Mouse (Mus musculus): Measurements from ENCODE around the gene Emc10. TPM values are rescaled to one million over a fixed set of nuclear protein-coding genes. Genes with fewer than 3 reads are reported as not detected.

Gene Emc10
- polyA plus RNA-seq, 1 experiment from 2014 or later, result 162 TPM

DNA sequence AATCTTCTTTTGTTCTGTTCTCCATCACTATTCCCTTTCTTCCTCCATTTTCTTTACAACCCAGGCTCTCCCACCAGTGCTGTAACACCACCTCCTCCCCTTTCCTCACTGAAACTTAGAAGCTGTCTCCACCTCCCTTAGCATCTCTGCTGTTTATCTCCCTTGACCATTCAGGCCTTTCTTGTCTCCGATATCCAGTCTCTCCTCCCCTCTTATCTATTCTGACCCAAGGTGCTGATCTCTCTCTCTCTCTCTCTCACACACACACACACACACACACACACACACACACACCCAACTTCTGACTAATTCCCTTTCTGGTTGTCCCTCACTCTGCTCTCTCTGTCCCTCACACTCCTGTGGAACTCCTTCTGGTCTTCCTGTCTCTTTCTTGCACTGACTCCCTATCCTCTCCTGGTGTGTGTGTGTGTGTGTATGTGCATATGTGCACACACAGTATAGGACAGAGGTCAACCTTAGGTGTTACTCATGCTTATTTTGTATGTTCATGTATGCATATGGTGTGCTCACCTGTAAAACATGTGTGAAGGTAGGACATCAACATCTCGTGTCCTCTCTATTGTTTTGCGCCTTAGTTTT lies 13.4 kb downstream of the Emc10 start:
- 75% methylated on average over 3 of the region's 3 CpGs for WGBS
- no peak overlapping the region for H3K27ac ChIP-seq (ENCODE audit: low read depth, low read length)

GRCm38 (mm10) chr7:44475046-44475614 lies 21.2 kb downstream of the Emc10 start:
- no peak for ATAC-seq (ENCODE audit: low read depth)
- no peaks in the 10 kb centered on the region for H3K36me3 ChIP-seq (ENCODE audit: control insufficient read depth, insufficient read depth, low read length)
- H3K4me3 ChIP-seq (ENCODE audit: low read depth, low read length), result no peak overlapping the region
- H3K9me3 ChIP-seq (ENCODE audit: control insufficient read depth, low read length), result no peaks in the 10 kb centered on the region
- H3K4me2 ChIP-seq (ENCODE audit: low read depth, low read length), result no peak overlapping the region
- H3K27me3 ChIP-seq (ENCODE audit: control insufficient read depth, insufficient read depth, low read length), result no peaks in the 10 kb centered on the region
- no peak overlapping the region for H3K9ac ChIP-seq (replicated peaks; ENCODE audit: low read depth, low read length)
- H3K27ac ChIP-seq (ENCODE audit: low read depth, low read length), result peak overlapping the region; percentile 60
- WGBS, result 33% methylated on average over 5 of the region's 5 CpGs
- peaks cover 7% of the 10 kb centered on the region for H3K4me1 ChIP-seq (ENCODE audit: control insufficient read depth, insufficient read depth, low read length)

More for the DNA sequence above, 13.4 kb downstream of the Emc10 start:
- ATAC-seq (ENCODE audit: low read depth), result no peak
- Histone ChIP-seq H3K4me3 (ENCODE audit: low read depth, low read length) (no peak overlapping the region), H3K4me1 (ENCODE audit: control insufficient read depth, insufficient read depth, low read length) (no peaks in the 10 kb centered on the region), H3K9ac (replicated peaks; ENCODE audit: low read depth, low read length) (no peak overlapping the region), H3K4me2 (ENCODE audit: low read depth, low read length) (no peak overlapping the region), H3K9me3 (ENCODE audit: control insufficient read depth, low read length) (no peaks in the 10 kb centered on the region), H3K36me3 (ENCODE audit: control insufficient read depth, insufficient read depth, low read length) (no peaks in the 10 kb centered on the region), H3K27me3 (ENCODE audit: control insufficient read depth, insufficient read depth, low read length) (no peaks in the 10 kb centered on the region)

GRCm38 (mm10) chr7:44474419-44474818 lies 21.9 kb downstream of the Emc10 start:
- Histone ChIP-seq H3K9me3 (ENCODE audit: control insufficient read depth, low read length) (no peaks in the 10 kb centered on the region), H3K9ac (replicated peaks; ENCODE audit: low read depth, low read length) (0 out of 2 replicates have a peak overlapping the region, but pooled peaks have one; percentile 25), H3K27me3 (ENCODE audit: control insufficient read depth, insufficient read depth, low read length) (no peaks in the 10 kb centered on the region), H3K4me1 (ENCODE audit: control insufficient read depth, insufficient read depth, low read length) (peaks cover 7% of the 10 kb centered on the region), H3K4me2 (ENCODE audit: low read depth, low read length) (no peak overlapping the region), H3K27ac (ENCODE audit: low read depth, low read length) (peak overlapping the region; percentile 60; the same call in 1 of the 2 replicates), H3K36me3 (ENCODE audit: control insufficient read depth, insufficient read depth, low read length) (no peaks in the 10 kb centered on the region), H3K4me3 (ENCODE audit: low read depth, low read length) (no peak overlapping the region)
- 13% methylated on average over 3 of the region's 4 CpGs for WGBS
- ATAC-seq (ENCODE audit: low read depth), result peak; percentile 78

DNA sequence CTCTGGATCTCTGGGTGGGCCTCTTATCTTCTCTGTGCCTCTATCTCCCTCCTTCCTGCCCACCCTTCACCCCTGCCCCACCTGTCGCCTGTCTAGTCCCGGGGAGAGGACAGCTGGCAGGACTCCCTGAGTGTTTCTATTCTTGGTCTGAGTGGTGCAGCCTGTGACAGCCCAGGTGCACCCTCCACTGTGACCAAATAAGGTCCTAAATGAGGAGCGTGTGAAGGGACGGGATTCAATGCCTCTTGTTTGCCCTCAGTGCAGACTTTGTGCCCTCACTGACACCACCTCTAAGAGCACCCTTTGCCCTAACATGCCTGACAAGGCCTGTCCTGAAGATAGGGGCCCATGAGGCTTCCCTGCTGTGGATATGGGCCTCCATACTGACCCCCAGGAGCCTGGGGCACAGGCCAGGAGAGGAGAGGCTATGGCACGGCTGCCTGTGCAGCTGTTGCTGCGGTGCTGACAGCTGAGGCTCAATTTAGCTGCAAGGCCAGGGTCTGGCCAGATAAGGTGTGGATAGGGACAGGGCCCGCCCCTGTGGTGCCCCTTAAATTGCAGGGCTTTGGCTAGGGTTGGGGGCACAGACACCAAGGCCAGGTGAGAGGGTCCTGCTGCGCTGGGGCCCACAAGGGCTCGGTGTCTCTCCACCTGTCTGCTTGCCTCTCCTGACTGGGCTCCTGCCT lies 23.2 kb downstream of the Emc10 start:
- no peak overlapping the region for H3K4me3 ChIP-seq (ENCODE audit: low read depth, low read length)
- no peaks in the 10 kb centered on the region for H3K9me3 ChIP-seq (ENCODE audit: control insufficient read depth, low read length)
- H3K36me3 ChIP-seq (ENCODE audit: control insufficient read depth, insufficient read depth, low read length), result no peaks in the 10 kb centered on the region
- no peak overlapping the region for H3K4me2 ChIP-seq (ENCODE audit: low read depth, low read length)
- 61% methylated on average over 9 of the region's 9 CpGs for WGBS
- peaks cover 18% of the 10 kb centered on the region for H3K4me1 ChIP-seq (ENCODE audit: control insufficient read depth, insufficient read depth, low read length)
- H3K27ac ChIP-seq (ENCODE audit: low read depth, low read length), result 0 out of 2 replicates have a peak overlapping the region, but pooled peaks have one; percentile 22
- no peak for ATAC-seq (ENCODE audit: low read depth)
- no peaks in the 10 kb centered on the region for H3K27me3 ChIP-seq (ENCODE audit: control insufficient read depth, insufficient read depth, low read length)
- H3K9ac ChIP-seq (replicated peaks; ENCODE audit: low read depth, low read length), result no peak overlapping the region

GRCm38 (mm10) chr7:44472558-44472885 lies 23.8 kb downstream of the Emc10 start:
- Histone ChIP-seq H3K4me3 (ENCODE audit: low read depth, low read length) (no peak overlapping the region), H3K4me2 (ENCODE audit: low read depth, low read length) (no peak overlapping the region), H3K4me1 (ENCODE audit: control insufficient read depth, insufficient read depth, low read length) (peaks cover 19% of the 10 kb centered on the region), H3K27ac (ENCODE audit: low read depth, low read length) (no peak overlapping the region), H3K27me3 (ENCODE audit: control insufficient read depth, insufficient read depth, low read length) (no peaks in the 10 kb centered on the region), H3K36me3 (ENCODE audit: control insufficient read depth, insufficient read depth, low read length) (no peaks in the 10 kb centered on the region), H3K9me3 (ENCODE audit: control insufficient read depth, low read length) (no peaks in the 10 kb centered on the region), H3K9ac (replicated peaks; ENCODE audit: low read depth, low read length) (no peak overlapping the region)
- ATAC-seq (ENCODE audit: low read depth), result no peak
- WGBS, result 19% methylated on average over 1 of the region's 1 CpGs

GRCm38 (mm10) chr7:44471880-44472557 lies 24.3 kb downstream of the Emc10 start:
- ATAC-seq (ENCODE audit: low read depth), result no peak
- Histone ChIP-seq H3K9me3 (ENCODE audit: control insufficient read depth, low read length) (no peaks in the 10 kb centered on the region), H3K4me2 (ENCODE audit: low read depth, low read length) (no peak overlapping the region), H3K4me3 (ENCODE audit: low read depth, low read length) (no peak overlapping the region), H3K27me3 (ENCODE audit: control insufficient read depth, insufficient read depth, low read length) (no peaks in the 10 kb centered on the region), H3K36me3 (ENCODE audit: control insufficient read depth, insufficient read depth, low read length) (no peaks in the 10 kb centered on the region), H3K27ac (ENCODE audit: low read depth, low read length) (no peak overlapping the region), H3K4me1 (ENCODE audit: control insufficient read depth, insufficient read depth, low read length) (peaks cover 19% of the 10 kb centered on the region), H3K9ac (replicated peaks; ENCODE audit: low read depth, low read length) (no peak overlapping the region)
- WGBS, result 51% methylated on average over 6 of the region's 6 CpGs

DNA sequence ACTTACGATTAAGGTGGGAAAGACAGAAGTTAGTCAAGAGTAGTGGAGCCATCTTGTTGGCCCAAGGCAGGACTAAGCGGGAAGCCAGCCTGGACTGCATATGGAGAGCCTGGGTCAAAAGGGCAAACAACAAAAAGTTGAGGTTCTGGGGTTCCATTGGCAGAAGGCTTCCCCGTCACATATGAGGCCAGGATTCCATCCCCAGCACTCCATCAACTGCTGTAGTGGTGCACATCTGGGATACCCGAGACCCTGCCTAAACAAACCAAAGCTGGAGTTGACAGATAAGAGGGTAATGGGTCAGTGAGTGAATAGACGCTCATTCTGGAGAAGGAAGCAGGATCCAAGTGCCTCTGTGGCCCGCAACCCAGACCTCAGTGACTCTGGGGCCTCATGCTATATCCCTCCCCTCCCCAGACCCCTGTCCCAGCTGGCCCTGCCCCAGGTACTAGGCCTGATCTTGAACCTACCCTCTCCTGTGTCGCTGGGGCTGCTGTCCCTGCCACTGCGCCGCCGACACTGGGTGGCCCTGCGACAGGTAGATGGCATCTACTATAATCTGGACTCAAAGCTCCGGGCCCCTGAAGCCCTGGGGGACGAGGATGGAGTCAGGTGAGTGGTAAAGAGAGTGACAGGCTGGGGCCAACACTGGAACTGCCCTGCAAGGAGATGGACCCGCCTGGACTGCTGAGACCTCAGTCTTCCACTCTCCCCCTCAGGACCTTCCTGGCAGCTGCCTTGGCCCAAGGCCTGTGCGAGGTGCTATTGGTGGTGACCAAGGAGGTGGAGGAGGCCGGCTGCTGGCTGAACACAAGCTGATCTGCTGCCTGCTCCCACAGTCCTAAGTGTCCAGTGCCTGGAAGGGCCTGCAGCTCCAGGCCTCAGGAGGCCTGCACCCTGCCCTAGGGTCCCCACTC lies 25.4 kb downstream of the Emc10 start:
- WGBS, result 88% methylated on average over 16 of the region's 16 CpGs
- H3K4me3 ChIP-seq (ENCODE audit: low read depth, low read length), result no peak overlapping the region
- no peaks in the 10 kb centered on the region for H3K36me3 ChIP-seq (ENCODE audit: control insufficient read depth, insufficient read depth, low read length)
- ATAC-seq (ENCODE audit: low read depth), result no peak
- H3K27ac ChIP-seq (ENCODE audit: low read depth, low read length), result no peak overlapping the region
- H3K4me1 ChIP-seq (ENCODE audit: control insufficient read depth, insufficient read depth, low read length), result peaks cover 19% of the 10 kb centered on the region
- H3K9ac ChIP-seq (replicated peaks; ENCODE audit: low read depth, low read length), result no peak overlapping the region
- H3K27me3 ChIP-seq (ENCODE audit: control insufficient read depth, insufficient read depth, low read length), result no peaks in the 10 kb centered on the region
- no peaks in the 10 kb centered on the region for H3K9me3 ChIP-seq (ENCODE audit: control insufficient read depth, low read length)
- no peak overlapping the region for H3K4me2 ChIP-seq (ENCODE audit: low read depth, low read length)

Measured in neural tube, embryonic 14.5 days (tissue).